Mouse (Mus musculus): Measurements from ENCODE around the gene 1700001P01Rik. TPM values are rescaled to one million over a fixed set of nuclear protein-coding genes. Genes with fewer than 3 reads are reported as not detected.
"Not testable (repeated sequence)": the region's sequence is repeated elsewhere in the genome, so short reads cannot be mapped to it uniquely, and the experiment has no call there.

Gene 1700001P01Rik
- total RNA-seq, 2 experiments from 2014 or later: 0.87 TPM; not detected in 1

DNA sequence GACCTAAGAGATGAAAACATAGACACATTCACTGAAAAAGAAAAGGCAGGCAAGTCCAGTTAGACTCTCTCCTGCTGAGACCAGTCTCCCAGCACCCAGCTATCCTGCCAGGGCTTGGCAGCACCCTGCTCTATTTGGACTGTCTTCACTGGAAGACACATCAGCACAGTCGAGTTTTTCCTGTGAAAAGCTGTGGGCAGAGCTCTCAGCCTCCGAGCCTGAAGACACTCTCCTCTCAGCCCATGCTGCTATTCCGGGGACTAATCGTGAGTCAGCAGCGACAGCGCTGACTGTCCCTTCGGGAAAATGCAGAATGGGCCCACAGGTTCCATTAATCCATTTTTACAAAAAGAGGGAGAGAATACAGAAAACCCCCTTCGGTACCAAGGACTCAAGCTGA lies 22.4 kb downstream of the 1700001P01Rik start:
- DNase-seq (ENCODE audit: low spot score in 2 of 2): no peak

DNA sequence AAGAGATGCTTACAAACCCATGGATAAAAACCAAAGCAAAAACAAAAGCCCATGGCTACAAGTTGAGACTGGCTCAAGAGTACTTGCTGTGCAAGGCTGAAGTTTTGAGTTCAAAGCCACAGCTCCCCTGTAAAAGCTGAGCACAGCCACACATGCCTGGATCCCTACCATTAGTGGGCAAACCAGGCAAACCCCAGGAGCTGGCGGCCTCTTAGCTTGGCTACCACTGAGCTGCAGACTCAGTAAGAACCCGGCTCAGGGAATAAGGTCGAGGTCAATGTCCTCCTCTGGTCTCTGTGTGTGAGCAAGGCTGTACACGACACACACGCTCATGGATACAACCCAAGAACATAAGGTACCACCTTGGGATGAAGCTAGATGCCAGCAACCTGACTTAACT lies 27.2 kb downstream of the 1700001P01Rik start:
- no peak for DNase-seq (ENCODE audit: low spot score in 2 of 2)

DNA sequence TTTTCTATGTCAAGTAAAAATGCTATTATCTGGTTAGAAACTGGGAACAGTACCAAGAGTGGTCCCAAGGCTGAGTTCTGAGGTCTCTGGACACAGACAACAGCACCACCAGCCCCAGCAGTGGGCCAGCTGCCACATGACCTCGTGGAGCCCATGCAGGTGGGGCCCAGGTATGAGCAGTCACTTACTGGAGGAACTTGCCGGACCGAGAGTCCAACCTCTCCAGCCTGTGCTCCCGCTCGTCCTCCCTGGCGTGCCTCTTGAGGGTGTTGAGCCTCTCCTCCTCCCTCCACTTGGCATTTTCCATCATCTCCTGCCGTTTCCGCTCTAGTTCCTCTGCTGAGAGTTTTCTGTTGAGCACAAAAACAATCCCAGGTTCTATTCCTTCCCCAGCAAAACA lies 27.9 kb downstream of the 1700001P01Rik start:
- DNase-seq (ENCODE audit: low spot score in 2 of 2): no peak

DNA sequence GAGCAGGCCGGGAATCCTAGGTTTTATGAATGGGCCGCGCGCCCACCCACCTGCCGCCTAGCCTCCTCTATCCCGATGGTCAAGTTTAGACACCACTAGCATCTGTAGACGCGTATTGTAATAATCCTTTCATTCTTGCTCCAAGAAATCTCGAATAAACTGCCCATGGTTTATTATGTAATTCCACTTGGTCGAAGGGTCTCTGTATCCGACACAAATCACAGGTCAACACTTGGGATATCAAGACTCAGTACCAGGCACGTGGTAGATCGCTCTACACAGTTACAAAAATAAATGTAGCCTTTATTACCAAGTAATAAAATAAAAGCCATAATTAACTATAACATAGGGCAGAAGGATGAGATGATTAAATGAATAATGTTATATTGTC lies 30.4 kb downstream of the 1700001P01Rik start:
- DNase-seq (ENCODE audit: low spot score in 2 of 2): no peak

DNA sequence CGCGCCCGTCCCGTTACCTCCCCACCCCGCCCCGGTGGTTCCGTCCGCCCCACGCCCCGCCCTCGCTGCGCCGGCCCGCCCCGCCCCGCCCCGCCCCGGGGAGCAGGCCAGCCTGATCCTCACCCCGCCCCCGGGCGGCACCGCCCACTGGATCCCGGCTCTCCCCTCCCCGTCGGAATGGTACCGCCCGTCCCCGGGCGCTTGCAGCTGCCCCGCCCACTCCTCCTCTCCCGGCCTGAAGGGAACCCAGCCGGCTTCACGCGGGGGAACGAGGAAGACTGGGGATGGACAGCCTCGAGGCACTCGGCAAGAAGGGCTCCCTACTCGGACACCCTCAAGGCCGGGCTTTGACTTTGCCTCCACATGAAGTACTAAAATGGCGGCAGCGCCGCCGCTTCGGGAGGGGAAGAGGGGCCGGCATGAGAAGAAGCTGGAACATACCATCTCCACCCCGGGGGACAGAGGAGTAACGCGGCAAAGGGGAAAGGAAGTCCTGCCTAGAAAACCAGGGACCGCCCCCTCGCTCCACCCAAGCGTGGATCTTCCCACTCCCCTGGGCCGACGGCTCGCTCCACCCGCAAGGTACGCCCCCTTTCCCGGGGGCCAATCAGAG lies 30.9 kb downstream of the 1700001P01Rik start:
- DNase-seq (ENCODE audit: low spot score in 2 of 2): peak; percentile 97 to 99

DNA sequence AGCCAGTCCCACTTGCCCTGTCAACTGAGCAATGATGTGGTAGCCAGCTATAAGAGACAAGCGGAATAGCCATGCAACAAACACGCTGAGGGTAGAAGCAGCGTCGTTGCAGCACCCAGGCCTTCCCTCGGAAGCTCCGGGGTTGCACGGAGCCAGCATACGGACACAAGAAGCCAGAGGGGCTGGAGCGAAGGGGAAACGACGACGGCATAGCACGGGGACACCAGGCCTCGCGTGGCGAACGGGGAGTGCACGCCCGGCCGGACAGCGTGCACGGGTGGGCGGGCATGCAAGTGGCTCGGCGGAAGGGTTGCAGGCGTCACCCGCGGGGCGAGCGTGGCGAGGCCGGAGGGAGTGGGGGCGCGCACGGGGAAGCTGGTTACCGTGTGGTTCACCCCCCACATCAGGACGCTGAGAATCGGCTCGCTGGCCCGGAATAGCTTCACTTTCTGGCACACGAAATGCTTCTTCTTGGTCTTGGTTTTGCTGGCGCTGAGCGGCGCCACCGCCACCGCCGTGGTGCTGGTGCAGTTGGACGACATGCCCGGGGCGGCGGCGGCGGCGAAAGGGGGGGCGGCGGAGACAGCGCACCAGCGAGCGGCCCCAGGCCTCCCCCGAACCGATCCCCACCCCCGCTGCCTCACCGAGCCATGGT lies 31.5 kb downstream of the 1700001P01Rik start, which contains the start of gene Pip4k2b:
Gene Pip4k2b (minus strand): TSS at position 642 of the 655 bp plus-strand sequence.
- DNase-seq (ENCODE audit: low spot score in 2 of 2): peak in 1 of 2 experiments; percentile 21

DNA sequence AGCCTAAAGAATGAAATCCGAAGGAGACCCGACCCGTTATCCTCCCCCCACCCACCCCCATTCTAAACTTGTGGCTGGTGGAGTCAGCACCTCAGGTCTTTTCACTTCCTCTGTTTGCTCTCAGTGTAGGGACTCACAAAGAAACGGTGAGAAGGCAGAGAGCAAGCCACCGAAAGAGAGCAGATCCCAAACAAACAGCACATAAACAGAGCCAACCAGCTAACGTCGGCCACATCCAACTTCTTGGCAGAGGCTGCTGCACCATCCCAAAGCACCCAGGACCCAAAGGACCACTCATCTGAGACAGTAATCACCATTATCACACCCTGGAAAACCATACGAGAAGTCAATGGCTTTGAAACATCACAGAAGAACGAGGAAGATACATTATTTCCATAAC lies 32.3 kb downstream of the 1700001P01Rik start:
- no peak for DNase-seq (ENCODE audit: low spot score in 2 of 2)

DNA sequence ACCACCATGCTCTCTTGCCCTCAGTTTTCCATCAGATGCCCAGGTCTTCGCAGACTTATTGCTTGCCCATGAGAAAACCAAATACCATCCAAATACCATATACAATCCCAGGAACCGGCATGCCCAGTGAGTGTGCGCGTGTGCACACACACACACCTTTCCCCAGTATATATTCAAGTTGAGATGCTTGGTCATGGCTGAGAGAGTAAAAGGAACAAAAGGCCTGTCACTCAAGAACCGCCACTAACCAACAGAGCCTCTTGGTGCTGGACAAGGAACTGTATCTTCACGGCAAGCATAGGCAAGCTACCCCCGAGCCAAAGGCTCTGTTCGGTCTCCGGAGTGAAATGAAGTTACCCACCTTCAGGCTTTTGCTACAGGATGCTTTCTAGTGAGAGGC lies 33.1 kb downstream of the 1700001P01Rik start:
- DNase-seq (ENCODE audit: low spot score in 2 of 2): no peak

DNA sequence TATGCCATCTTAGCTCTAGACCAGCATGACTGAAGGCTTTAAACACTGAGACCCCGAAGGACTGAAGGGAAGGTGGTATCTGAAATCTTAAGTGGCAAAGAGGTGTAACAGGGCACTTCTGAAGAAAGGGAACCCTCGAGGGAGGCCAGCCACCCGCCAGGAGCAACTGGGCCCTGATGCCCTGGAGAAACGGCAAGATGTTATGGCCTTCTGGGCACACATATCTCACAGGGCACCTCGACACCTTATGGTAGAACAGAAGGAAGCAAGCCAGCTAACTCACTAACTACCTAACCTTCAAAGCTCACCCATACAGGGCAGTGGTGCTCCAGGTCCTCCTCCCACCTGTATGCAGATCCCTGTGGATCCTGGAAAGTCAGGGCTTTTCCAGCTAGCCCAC lies 33.6 kb downstream of the 1700001P01Rik start:
- DNase-seq (ENCODE audit: low spot score in 2 of 2): no peak

DNA sequence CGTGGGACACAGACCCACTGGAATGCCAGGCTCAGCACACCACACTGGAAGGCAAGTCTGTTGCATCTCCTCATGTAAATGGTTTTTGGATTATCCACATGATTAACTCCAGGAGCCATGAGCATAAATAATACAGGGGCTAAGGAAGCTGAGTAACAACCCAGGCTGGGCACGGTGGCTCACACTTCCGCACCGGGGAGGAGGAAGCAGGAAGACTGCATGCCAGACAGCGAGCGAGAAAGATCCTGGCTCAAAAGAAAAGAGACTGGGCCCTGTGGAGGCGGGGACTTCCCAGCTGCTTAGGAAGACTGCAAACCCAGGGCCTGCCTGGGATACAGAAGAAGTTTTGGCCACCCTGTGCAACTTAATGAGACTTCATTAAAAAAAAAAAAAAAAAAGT lies 35.5 kb downstream of the 1700001P01Rik start:
- DNase-seq (ENCODE audit: low spot score in 2 of 2): no peak

DNA sequence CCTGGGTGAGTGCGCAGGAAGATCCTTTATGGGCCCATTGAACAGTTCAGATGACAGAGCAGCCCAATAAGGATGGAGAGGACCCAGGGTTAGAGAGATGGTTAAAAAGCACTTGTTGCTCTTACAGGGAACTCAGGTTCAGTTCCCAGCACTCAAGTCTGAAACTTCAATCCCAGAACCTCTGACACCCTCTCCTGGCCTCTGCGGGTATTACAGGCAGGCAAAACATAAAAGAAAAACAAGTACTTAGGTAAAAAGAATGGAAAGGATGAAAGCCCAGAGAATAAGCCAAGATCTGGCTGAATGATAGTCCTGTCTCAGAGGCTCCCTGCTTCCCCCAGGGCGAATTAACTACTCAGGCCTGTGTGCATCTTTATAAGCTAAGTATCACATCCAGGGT lies 36.6 kb downstream of the 1700001P01Rik start:
- no peak for DNase-seq (ENCODE audit: low spot score in 2 of 2)

DNA sequence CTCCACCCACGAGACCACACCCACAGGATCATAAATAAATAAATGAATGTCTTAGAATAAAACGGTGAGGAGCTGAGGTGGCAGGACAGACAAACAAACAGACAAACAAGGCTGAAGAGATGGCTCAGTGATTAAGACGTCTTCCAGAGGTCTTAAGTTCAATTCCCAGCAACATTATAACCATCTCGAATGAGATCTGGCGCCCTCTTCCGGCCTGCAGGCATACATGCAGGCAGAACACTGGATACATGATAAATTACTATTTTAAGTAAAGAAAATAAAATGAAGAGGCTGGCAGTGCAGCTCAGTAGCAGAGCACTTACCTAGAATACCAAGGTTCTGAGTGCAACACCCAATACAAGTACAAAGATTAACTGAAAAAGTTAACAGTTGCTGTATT lies 37.0 kb downstream of the 1700001P01Rik start:
- DNase-seq (ENCODE audit: low spot score in 2 of 2): no peak

DNA sequence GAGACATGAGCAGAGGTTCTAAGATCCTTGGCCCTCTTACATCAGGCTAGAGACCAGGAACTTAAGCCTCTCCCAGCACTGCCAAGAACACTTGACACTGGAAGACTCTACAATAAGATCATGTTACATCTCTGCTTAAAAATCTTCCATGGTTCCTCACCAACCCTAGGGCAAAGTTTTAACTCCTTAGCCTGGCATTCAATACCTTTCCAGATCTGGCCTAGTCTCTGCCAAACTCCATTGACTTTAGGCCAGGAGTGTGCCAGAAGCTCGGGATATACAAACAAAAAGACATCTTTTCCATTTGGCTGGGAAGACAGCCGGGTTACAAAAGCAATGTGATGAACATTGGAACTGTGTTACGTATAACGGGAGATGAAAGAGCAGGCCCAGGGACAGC lies 38.1 kb downstream of the 1700001P01Rik start:
- DNase-seq (ENCODE audit: low spot score in 2 of 2): no peak

DNA sequence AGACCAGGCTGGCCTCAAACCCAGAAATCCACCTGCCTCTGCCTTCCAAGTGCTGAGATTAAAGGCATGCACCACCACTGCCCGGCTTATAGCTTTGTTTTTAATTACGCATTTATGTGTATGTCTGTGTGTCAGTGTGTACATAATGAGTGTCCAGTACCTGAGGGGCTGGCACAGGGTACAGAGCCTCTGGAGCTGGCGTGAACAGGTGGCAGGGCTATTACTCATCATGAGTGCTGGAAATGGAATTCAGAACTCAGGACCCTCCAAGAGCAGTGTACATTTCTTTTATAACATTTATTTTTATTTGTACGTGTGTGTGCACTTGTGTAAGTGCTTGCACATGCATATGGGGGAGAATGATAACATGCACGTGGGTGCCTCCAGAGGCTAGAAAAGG lies 39.1 kb downstream of the 1700001P01Rik start:
- DNase-seq (ENCODE audit: low spot score in 2 of 2): no peak

DNA sequence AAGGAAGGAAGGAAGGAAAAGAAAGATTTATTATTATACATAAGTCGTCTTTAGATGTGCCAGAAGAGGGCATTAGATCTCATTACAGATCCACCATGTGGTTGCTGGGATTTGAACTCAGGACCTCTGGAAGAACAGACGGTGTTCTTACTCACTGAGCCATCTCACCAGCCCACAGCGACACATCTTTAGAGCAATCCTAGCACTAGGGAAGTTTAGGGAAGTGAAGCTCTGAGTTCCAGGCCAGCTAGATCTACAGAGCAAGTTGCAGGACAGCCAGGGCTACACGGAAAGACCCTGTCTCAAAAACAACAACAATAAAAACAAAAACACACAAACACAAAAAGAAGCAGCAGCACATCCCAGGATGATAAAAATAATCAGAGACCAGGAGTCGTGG lies 40.9 kb downstream of the 1700001P01Rik start:
- DNase-seq (ENCODE audit: low spot score in 2 of 2): not testable (repeated sequence)

DNA sequence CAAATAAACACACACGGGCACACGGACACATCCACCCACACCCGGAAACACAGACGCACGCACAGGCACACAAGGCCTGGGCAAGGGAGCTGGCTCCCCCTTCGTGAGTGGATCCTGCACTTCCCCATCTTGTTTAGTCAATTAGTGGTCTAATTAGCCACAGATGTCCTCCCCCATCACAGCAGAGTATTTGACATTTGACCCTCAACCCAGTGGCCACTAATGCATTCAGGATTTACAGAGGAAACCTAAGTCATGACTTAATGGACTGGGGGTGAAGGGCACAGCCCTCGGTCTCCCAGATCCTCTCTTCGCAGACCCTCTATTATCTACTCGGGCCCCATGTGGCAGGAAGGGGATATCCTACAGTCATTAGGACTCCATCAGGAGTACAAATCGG lies 42.0 kb downstream of the 1700001P01Rik start:
- no peak for DNase-seq (ENCODE audit: low spot score in 2 of 2)

DNA sequence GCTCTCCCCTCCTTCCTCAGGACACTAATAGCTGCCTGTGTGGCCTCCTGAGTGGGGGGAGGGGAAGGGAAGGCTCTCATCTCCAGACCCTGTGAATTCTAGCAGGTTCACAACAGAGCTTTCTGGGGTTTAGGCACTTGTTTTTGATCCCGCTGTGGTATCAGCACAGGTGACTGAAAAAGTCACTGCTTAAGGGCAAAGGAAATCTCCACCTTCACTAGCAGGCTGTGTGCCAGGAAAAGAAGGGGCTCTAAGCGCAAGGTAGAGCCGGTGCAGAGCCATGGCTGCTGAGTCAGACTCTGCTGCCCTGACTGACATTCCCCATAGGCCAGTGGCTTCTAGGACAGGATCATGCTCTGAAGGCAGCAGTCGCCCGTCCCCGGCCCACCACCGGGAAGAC lies 47.0 kb downstream of the 1700001P01Rik start:
- no peak for DNase-seq (ENCODE audit: low spot score in 2 of 2)

DNA sequence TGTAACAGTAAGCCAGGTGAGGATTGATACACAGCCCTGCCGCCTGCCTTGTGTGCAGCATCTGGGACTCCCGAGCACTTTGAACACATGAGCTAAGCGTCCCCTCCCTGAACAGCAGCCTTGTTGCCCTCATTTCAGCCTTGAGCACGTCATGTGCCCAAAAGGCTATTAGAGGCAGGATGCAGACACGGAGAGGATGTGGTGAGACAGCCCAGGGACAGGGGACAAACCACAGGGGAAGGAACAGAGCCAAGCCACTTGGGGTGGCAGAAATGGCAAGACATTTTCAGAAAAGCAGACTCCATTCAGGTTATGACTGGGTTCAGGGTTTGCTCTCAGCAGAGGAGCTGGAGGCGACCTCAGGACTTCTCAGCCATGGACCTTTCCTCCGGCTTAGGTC lies 47.4 kb downstream of the 1700001P01Rik start:
- DNase-seq (ENCODE audit: low spot score in 2 of 2): no peak

DNA sequence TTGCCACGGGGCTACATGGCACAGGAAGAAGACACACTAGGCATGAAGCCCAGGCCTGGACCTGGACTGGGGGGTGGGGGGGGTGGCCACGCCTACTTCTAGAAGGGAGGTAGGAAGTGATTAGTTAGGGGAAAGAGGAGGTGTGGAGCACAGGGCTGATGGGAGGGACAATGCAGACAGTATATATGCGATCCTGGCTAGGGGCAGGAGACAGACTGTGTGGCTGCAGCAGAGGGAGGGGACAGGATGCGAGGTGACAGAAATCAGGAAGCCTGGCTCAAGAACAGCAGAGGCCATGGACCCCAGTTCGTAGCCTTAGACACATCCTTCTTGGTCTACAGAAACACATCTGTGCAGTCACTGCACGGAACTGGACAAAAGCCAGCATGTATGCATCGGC lies 52.0 kb downstream of the 1700001P01Rik start:
- no peak for DNase-seq (ENCODE audit: low spot score in 2 of 2)

All from adrenal gland, postnatal 4 days (tissue).